Mouse (Mus musculus): ENCODE results near the gene Epm2a. TPM values are rescaled to one million over a fixed set of nuclear protein-coding genes. Genes with fewer than 3 reads are reported as not detected.
"Not testable (repeated sequence)": the region's sequence is repeated elsewhere in the genome, so short reads cannot be mapped to it uniquely, and the experiment has no call there.

The Epm2a gene
- 10 to 100 TPM; 30.4 to 36.5 TPM for total RNA-seq (2021)

DNA sequence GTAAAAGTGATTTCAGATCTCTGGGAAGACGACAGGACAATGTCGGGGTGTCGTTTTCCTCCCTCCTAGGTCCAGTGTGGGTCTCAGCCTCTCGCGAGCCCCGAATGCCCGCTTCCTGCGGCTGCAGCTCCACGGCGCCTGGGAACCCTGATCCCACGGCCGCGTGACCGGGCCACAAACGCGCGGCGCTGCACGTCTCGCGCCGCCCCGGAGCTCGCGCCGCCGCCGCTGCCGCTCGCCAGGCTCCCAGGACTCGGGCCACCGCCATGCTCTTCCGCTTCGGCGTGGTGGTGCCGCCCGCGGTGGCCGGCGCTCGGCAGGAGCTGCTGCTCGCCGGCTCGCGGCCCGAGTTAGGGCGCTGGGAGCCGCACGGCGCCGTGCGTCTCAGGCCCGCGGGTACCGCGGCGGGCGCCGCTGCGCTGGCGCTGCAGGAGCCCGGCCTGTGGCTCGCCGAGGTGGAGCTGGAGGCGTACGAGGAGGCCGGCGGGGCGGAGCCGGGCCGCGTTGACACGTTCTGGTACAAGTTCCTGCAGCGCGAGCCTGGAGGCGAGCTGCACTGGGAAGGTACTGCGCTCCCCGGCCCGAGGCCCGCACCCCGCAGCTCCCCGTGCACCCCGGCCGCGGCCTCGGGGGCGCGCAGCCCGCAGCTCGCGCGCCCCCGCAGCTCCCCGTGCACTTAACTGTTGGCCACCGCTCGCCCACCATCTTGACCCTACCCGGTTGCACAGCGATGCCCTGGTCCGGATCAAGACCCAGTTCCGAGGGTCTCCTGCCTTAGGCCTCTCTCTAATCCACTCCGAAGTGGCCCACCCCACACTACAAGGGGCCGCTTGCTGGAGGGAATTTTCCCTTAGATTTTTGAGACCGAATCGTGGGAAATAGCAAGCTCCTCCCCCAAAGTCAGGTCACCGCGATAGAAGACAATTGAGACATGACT is at the start of gene Epm2a:
Epm2a (plus strand) TSS at position 200 of the 937 bp plus-strand sequence.
- DNase-seq (ENCODE audit: low spot score in 2 of 2) = peak; percentile 79 to 84
- intact Hi-C loops (cut with DNase I) = loop anchor here (2.0 to 10.0 kb wide), 2 partner anchors 63 to 139 kb away; partner anchors contain the start of gene Fbxo30

DNA sequence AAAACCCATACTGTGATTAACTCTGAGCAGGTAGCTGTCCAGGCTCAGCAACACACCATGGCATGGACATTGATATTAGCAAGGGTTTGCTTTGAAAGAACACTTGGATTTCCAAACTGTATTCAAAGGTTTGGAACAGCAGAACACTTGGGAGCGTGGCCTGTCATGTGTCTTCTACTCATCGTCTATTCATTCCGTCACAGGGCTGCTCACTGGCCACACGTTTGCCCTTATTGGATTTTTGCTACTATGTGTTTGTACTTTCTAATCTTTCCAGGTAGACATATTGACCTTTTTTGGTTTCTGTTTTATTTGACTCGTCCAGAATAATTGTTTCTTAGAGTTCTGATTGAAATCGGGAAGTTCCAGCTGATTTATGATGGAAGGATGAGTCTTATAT is 44.8 kb upstream of the Epm2a start:
- intact Hi-C loops (cut with DNase I) = no loop called here
- DNase-seq (ENCODE audit: low spot score in 2 of 2) = no peak

DNA sequence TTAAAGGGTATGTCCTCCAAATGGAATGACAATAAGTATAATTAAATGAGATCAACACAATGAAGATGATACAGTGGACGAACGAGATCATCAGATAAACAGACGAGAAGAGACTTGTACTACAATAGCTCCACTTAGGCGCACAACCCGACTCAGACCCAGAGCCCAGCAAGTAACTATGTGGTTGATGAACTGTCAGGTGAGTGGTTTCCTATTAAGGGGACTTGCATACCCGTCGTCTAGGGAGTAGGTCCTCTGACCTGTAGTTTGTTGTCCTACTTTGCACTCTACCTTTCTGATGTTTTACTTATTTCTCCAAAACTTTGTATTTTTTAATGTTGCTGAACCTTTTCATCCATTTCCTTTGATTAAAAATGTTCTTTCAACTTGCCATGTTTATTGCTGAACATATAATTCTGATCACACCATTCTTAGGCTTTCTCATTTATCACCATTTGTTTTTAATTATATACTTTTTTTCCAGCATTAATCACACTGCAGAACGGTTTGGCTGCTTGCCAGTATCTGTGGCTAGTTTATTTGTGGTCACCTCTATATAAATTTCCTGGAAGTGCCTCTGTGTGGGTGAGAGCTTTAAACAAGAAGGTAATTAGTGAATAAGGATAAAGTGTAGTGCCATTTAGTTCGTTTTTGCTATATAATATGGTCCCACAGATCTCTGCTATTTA is 37.7 kb upstream of the Epm2a start:
- intact Hi-C loops (cut with DNase I) = no loop called here
- DNase-seq (ENCODE audit: low spot score in 2 of 2) = no peak

DNA sequence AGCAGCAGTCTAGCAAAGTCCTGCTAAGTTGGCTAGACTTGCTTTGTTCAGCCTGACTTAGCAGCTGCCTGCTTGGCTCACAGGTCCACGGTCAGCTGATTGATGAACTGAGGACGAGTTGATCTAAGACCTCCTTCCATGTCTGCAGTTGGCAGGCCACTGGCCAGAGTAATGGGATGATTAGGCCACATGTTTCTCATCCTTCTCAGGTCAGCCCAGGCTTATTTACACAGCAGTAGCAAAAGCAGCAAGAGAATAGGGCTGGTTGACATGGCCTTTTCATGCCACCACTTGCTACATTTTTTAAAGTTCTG is 37.2 kb upstream of the Epm2a start:
- intact Hi-C loops (cut with DNase I) = no loop called here
- no peak for DNase-seq (ENCODE audit: low spot score in 2 of 2)

DNA sequence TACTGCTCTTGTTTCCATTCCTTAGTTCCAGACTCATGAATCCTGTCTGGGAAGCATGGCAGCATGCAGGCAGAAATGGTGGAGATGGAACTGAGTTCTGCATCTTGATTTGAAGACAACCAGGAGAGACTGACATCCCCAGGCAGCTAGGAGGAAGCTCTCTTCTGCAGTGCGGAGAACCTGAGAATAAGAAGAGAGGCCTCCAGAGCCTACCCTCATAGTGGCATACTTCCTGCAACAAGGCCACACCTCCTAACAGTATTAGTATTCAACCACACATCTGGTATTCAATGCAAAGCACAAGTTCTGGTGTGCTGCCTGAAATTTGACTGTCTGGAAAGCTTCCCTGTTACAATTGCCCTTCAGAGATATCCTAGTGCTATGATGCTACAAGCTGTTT is 33.3 kb upstream of the Epm2a start:
- DNase-seq (ENCODE audit: low spot score in 2 of 2) = no peak
- intact Hi-C loops (cut with DNase I) = no loop called here

DNA sequence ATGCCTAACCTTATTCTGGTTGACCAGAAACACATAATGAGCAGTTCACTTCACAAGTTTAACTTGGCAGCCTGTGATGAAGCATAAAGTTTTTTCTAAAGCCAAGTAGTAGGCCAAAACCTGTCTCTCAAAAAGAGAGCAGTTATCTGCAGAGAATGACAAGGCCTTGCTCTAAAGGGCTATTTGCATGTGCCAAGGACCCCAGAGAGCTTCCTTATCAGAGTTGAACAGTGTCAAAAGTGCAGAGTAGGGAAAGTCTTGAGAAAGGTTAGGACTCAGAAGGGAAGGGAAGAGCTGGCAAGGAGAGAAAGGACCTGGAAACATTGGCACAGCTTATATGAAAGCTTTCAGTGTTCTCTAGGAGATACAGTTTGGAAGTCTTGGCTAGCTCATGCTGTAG is 32.7 kb upstream of the Epm2a start:
- DNase-seq (ENCODE audit: low spot score in 2 of 2) = no peak
- intact Hi-C loops (cut with DNase I) = no loop called here

DNA sequence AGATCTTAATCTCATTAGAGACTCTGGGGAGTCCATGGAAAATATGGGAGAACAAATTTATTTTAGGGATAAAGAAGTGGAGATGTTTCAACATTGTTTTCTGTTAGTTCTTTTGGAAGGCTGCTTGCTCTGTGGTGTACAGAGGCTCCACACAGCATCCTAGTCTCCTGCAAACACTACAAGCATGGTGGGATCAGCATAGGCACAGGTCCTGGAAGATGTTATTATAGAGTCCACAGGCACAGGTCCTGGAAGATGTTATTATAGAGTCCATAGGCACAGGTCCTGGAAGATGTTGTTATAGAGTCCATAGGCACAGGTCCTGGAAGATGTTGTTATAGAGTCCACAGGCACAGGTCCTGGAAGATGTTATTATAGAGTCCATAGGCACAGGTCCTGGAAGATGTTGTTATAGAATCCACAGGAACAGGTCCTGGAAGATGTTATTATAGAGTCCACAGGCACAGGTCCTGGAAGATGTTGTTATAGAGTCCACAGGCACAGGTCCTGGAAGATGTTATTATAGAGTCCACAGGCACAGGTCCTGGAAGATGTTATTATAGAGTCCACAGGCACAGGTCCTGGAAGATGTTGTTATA is 25.2 kb upstream of the Epm2a start:
- DNase-seq (ENCODE audit: low spot score in 2 of 2); intact Hi-C loops (cut with DNase I): not testable (repeated sequence)

DNA sequence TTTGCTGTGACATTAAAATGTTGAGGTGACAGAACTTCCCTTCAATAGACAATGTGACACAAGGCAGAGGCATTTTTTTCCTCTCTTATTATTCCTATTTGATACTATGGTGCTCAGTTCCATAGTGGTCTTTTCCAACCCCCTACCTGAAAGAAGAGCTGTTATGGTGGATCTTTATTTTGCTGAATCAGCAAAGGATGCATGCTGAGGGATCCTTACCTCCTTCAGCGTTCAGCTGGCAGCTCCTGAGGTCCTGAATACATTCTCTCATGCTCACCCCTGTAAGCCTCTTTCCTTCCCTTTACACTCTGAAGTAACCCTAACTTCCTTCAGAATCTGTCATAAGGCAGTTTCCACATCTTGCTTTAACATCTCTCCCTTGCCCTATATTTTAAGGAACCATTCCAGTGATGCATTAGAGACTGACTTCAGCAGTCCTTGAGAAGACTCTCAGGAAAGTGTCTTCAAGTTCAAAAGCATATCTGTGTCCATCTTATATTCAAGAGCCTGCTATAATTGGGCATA is 23.7 kb upstream of the Epm2a start:
- intact Hi-C loops (cut with DNase I) = no loop called here

DNA sequence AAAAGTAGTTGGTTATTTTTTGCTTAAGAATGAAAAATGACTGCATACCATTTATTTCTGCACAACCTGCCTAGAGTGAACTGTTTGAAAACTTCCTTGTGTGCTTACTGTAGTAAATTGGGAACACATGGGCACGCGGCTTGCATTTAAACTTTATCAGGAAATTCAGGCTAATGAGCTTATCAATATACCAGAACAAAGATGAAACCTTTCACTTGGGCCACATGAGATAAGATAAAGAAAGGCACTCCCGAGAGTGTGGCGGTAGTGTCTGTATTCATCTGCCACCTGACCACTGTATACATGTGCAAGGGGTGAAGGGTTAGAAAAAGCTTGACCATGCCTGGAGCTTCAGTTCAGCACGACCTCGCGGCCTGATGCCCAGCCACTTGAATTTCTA is 20.9 kb upstream of the Epm2a start:
- intact Hi-C loops (cut with DNase I) = no loop called here
- no peak for DNase-seq (ENCODE audit: low spot score in 2 of 2)

More for the DNA sequence above, 23.7 kb upstream of the Epm2a start:
- DNase-seq (ENCODE audit: low spot score in 2 of 2) = no peak

DNA sequence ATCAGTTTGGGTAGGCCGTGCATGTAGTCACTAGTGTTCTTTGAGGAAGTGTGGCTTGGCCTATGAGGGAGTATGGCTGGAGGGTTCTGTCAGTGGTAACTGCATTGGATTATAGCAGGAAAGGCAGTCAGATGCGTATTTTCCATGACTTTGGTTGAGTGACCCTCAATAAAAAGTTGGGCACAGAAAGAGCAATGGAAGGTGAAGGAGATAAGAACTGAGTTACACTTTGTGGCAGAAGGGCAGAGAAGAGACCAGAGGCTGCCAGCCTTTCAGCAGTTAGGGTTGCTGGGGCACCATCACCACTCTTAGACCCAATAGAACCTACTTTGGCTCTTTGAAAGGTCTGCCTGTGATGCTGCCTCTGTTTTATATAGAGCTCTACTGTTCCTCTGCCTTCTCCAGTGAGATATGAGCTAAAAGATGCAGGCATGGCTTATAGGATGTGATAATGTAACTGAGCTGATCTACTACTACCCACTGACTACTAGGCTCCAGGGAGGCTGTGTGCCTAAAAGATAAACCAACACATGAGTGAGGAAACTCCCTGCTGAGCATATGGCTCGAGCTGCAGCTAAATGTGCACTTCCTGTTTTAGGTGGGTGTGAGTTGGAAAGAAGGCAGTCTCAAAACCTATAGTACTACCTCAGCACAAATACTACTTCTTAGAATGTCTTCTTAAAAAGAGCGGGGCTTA is 19.9 kb upstream of the Epm2a start:
- intact Hi-C loops (cut with DNase I) = no loop called here
- peak; percentile 21 to 45 for DNase-seq (ENCODE audit: low spot score in 2 of 2)

DNA sequence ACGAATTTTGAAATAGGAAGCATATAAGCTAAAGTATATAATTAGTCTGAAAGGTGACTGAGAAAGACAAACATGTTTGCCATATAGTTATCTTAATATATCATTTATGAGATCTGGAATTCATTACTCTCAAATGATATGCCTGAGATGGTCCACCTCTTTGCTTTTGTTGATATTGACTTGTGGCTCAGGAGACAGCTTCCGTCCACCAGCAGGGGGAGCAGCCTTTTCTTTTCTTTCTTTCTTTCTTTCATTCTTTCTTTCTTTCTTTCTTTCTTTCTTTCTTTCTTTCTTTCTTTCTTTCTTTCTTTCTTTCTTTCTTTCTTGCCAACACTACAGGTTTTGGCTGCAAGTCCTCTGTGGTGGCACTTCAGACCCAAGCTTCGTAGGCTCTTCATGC is 16.7 kb upstream of the Epm2a start:
- DNase-seq (ENCODE audit: low spot score in 2 of 2) = no peak
- intact Hi-C loops (cut with DNase I) = no loop called here

DNA sequence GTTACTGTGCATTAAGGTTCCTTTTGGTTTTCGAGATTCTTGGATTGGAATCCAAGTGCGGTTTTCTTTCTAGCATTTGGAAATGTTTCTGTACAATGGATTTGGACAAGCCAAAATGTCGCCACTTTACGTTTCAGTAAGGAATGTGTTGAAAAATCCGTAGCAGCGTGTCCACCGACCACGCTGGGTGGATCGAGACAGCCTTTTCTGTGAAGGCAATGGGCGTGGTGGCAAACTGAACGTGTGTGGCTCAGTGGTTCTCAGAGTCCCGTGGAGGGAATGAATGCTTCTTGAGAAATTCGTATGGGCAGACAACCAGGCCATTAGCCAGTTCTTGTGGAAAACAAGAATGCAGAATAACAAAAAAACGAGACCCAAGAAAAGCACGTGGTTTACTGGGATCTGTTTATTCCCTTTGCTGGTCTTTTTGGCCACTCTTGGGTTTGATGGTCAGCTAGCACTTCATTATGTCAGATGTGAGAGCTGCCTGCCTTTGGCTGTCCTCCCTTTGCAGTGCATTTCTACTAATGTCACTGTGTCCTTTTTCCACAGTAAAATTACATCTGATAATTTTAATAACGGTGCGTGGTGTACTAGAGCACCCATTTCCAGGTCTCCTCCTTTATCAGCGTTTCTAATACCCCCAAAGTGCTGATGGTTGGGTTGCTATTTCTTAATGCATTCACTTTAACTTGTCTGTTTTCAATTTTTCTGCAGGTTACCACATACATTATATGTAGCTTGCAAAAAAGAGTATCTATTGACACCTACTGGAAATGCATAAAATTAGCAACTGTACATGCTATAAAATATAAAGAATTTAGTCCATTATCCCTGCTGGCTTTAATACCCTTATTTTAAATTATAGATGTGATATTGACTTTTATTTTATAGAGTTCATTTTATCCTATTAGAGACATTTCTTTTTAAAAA is 1.6 kb downstream of the Epm2a start:
- no peak for DNase-seq (ENCODE audit: low spot score in 2 of 2)
- intact Hi-C loops (cut with DNase I) = loop anchor here (10.0 kb wide), 1 partner anchor 140 kb away; no protein-coding TSS in a partner anchor

DNA sequence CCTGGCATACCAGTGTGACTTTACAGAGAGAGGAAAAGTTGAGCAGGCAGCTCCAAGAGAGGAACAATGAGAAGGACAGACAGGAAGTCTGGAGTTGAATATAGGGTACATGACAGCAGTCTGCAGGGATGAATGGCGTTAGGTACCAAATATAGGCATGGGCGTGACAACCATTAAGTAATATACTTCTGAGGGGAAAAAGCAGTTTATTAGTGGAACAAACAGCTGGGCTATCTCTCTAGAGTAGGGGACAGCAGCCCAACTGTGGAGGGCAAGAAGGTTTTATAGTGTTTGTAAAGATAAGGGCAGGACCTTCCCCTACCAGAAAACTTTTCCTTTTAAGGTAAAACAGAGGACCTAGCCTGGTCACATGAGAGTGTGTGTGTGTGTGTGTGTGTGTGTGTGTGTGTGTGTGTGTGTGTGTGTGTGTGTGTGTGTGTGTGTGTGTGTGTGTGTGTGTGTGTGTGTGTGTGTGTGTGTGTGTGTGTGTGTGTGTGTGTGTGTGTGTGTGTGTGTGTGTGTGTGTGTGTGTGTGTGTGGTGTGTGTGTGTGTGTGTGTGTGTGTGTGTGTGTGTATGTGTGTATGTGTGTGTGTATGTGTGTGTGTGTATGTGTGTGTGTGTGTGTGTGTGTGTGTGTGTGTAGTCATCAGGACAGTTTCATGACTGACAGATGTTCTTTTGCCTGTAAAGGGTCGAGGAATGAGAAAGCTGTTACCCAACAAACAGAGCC is 7.2 kb downstream of the Epm2a start:
- DNase-seq (ENCODE audit: low spot score in 2 of 2); intact Hi-C loops (cut with DNase I): not testable (repeated sequence)

DNA sequence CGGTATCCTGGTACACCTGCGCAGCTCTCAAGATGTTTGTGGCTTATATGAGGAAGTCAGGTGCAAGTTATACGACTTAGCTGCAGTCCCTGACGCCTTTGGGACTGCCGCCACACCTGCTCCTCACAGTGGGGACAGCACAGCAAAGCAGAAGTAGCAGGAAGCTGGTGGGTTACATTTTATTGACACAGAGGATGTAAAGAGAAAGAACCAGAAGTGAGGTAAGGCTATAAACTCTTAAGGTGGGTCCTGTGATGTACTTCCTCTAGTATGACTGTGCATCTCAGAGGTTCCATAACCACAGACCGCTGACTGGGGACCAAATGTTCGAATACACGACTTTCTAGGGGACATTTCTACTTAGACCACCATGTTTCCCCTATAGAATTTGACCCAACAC is 11.4 kb downstream of the Epm2a start:
- intact Hi-C loops (cut with DNase I) = no loop called here
- DNase-seq (ENCODE audit: low spot score in 2 of 2) = no peak

DNA sequence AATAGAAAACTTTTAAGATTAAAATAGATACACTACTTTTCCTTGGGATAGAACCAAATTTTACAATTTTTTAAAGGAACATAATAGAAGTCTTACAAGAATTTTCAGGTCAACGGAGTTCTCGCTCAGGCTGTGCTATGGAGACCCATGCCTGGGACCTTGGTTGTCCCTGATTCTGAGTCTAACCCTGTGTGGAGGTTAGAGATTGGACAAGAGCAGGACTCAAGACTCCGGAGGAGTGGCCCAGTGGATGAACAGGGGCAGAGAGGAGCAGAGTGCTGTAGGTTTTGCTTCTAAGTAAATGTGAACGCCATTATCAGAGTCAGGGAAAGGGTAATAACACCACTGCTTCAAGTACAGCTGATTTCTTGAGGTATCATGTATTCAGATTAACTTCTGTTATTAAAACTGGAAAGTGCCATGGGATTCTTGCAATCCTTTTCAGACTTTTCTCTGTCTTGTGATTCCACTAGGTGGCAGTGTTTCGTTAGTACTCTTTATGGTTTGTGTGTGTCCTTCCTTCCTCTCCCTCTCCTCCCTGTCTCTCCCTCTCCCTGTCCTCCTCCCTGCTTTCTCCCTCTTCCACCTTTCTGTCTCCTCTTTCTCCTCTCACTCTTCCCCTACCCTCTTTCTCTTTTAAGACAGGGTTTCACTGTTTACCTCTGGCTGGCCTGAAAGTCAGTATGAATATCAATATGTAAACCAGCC is 18.9 kb downstream of the Epm2a start:
- intact Hi-C loops (cut with DNase I) = loop anchor here (5.0 kb wide), 1 partner anchor 1250 kb away; no protein-coding TSS in a partner anchor
- no peak for DNase-seq (ENCODE audit: low spot score in 2 of 2)

DNA sequence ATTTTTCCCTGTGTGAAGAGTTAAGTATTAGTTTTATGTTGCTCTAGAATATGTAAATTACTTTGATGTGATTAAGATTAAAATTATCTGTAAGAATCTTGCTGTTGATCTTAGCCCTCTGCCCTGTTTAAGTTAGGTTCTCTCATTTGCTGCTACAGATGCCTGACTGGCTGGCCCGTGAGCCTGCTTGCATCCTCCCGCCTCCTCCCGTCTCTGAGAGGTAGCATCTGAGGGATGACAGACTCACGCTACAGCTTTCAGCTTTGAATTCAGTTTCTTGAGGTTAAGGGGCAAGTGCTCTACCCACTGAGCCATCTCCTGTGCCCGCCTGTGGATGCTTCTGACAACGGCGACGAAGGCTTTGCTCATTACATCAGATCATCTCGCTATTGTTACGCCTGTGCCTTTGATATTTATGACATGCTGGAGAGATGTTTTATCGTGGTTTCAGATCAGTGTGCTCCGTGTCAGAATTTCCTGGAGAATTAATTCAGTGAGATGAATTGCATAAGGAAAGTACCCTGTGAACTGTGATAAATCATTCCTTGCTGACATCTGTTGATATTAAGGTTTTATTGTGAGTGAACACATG is 19.8 kb downstream of the Epm2a start:
- no peak for DNase-seq (ENCODE audit: low spot score in 2 of 2)
- intact Hi-C loops (cut with DNase I) = loop anchor here (5.0 kb wide), 1 partner anchor 1249 kb away; no protein-coding TSS in a partner anchor

DNA sequence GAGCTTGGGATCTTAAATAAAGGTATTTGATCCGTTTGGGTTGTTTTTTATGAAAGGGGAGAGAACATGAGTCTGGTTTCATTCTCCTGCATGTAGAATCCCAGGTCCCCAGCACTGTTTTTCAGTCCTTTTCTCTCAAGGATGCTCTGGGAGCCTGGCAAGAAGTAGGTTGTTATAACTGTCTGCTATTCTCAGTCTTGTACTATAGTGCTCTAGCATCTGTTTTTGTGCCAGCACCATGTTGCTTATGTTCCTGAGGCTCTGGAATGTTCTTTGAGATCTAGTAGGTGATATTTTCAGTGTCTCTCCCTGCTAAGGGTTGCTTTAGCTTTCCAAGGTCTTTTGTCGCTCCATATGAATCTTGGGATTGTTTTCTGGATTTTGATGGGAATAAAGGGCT is 38.1 kb downstream of the Epm2a start:
- intact Hi-C loops (cut with DNase I) = no loop called here
- DNase-seq (ENCODE audit: low spot score in 2 of 2) = no peak
